Mouse (Mus musculus) kidney, embryonic 16.5 days (tissue): ENCODE measurements around the gene Map4k3. TPM values are rescaled to one million over a fixed set of nuclear protein-coding genes. Genes with fewer than 3 reads are reported as not detected.
A peak's percentile ranks its signal among the peaks of the same experiment; 100 is the strongest.
"Not testable (repeated sequence)": the region's sequence is repeated elsewhere in the genome, so short reads cannot be mapped to it uniquely, and the experiment has no call there.

ENCODE experiments used
- ATAC-seq: fragments of 200-750 bp; cut with Nextera tagmentation; 2 replicates; pipeline ENCODE4 v1.8.0; 2017; ENCODE audit warnings: moderate TSS enrichment; ENCODE audit not compliant: low FRiP score, low TSS enrichment
- H3K27ac ChIP-seq: fragments of 300-500 bp; sonication (generic); 2 replicates; pipeline ENCODE4 v1.5.1; 2014; ENCODE audit warnings: low read length
- H3K27me3 ChIP-seq: fragments of 300-500 bp; sonication (generic); 2 replicates; pipeline ENCODE4 v1.6.1; 2014; ENCODE audit warnings: low read length, control low read depth, mixed read lengths; ENCODE audit not compliant: insufficient read depth
- H3K36me3 ChIP-seq: fragments of 300-500 bp; sonication (generic); 2 replicates; pipeline ENCODE4 v1.6.1; 2014; ENCODE audit warnings: low read length, control low read depth, mixed read lengths; ENCODE audit not compliant: insufficient read depth
- H3K4me1 ChIP-seq: fragments of 300-500 bp; sonication (generic); 2 replicates; pipeline ENCODE4 v1.6.1; 2014; ENCODE audit warnings: low read length, control low read depth, mixed read lengths; ENCODE audit not compliant: insufficient read depth
- H3K4me2 ChIP-seq: fragments of 300-500 bp; sonication (generic); replicated peaks from 2 replicates; pipeline ENCODE4 v1.6.1; 2014; ENCODE audit warnings: low read depth, low read length
- H3K4me3 ChIP-seq: fragments of 300-500 bp; sonication (generic); 2 replicates; pipeline ENCODE4 v1.5.1; 2014; ENCODE audit warnings: mild to moderate bottlenecking, low read length
- H3K9ac ChIP-seq: fragments of 300-500 bp; sonication (generic); replicated peaks from 2 replicates; pipeline ENCODE4 v1.6.1; 2014; ENCODE audit warnings: low read length
- H3K9me3 ChIP-seq: fragments of 300-500 bp; sonication (generic); 2 replicates; pipeline ENCODE4 v1.6.1; 2016; ENCODE audit warnings: low read length, control low read depth
- WGBS: fragments of 180-500 bp; shearing (Covaris S2); extraction: QIAGEN DNeasy Blood & Tissue Kit; methylation state at CpG from one replicate; pipeline ENCODE4 v1.1.7; 2014; 5-methylcytosine and 5-hydroxymethylcytosine counted together
- polyA plus RNA-seq: library from polyadenylated mRNA; unstranded; fragments of >200 nt; fragmentation: Nextera tagmentation; extraction: Ambion mirVana; gene quantifications from 2 replicates; pipeline ENCODE4 v1.2.1, GENCODE M21; 2015

The Map4k3 gene
- polyA plus RNA-seq, 1 experiment from 2014 or later = 22.8 TPM

GRCm38 (mm10) chr17:80577214-80577613, 151.1 kb downstream of the Map4k3 start:
- ATAC-seq = peak; percentile 88
- no peaks in the 10 kb centered on the region for H3K27me3 ChIP-seq
- H3K9ac ChIP-seq = peak overlapping the region; percentile 61
- no peaks in the 10 kb centered on the region for H3K4me1 ChIP-seq
- H3K9me3 ChIP-seq = no peaks in the 10 kb centered on the region
- H3K27ac ChIP-seq = no peak overlapping the region
- peak overlapping the region; percentile 44 for H3K4me3 ChIP-seq
- peak overlapping the region; percentile 85 for H3K4me2 ChIP-seq
- peaks cover 4% of the 10 kb centered on the region; the same call in 1 of the 2 replicates for H3K36me3 ChIP-seq
- WGBS = under 1% methylated on average over 30 of the region's 30 CpGs

DNA sequence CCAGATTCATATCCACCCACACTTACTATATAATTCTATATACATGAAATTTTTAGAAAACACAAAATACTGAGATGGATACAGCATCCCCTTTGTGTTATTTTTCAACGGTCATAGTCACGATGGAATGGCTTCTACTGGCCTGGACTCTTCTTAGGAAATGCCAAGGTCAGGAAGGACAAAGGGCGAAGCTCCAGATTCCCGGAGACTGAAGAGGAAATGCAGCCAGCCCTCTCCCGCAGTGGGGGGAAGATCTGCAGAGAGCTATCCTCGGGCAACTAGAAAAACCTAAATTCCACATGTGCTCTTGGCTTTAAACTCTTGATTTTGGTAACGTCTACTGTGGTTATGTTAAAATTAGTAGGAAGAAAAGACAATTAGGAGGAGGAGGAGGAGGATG, 153.3 kb downstream of the Map4k3 start:
- Histone ChIP-seq H3K27me3 (no peaks in the 10 kb centered on the region), H3K27ac (no peak overlapping the region), H3K9ac (no peak overlapping the region), H3K4me1 (no peaks in the 10 kb centered on the region), H3K36me3 (no peaks in the 10 kb centered on the region), H3K9me3 (no peaks in the 10 kb centered on the region), H3K4me2 (no peak overlapping the region), H3K4me3 (no peak overlapping the region)
- no peak for ATAC-seq
- WGBS = 65% methylated on average over 7 of the region's 7 CpGs

DNA sequence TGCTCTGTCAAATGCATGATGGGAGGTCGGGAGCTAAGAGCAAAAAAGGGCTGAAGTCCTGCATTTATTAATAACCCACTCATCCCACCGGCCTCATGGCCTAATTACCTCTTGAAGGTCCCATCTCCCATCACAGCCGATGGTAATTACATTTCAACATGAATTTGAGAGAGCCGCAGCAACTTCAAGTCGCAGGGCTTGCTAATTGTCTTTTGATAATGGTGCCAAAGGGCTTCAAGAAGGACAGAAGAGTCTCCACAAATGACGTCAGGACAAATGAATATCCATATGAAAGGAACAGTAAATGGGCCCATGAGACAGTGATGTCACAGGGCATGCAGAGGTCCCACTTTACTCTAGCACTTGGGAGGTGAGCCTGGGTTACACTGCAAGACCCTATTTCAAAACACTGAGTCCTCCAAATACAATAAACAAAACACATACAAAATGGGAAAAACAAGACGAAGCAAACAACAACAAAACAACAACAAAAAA, 153.8 kb downstream of the Map4k3 start:
- Histone ChIP-seq H3K27ac (no peak overlapping the region), H3K4me2 (no peak overlapping the region), H3K4me3 (no peak overlapping the region), H3K9ac (no peak overlapping the region), H3K4me1 (no peaks in the 10 kb centered on the region), H3K27me3 (no peaks in the 10 kb centered on the region), H3K9me3 (no peaks in the 10 kb centered on the region), H3K36me3 (no peaks in the 10 kb centered on the region)
- ATAC-seq = no peak
- 81% methylated on average over 7 of the region's 7 CpGs for WGBS

GRCm38 (mm10) chr17:80572187-80572935, 155.9 kb downstream of the Map4k3 start:
- 0 out of 2 replicates have a peak, but pooled peaks cover 3% of the 10 kb centered on the region for H3K9me3 ChIP-seq
- H3K9ac ChIP-seq = no peak overlapping the region
- H3K4me2 ChIP-seq = no peak overlapping the region
- no peaks in the 10 kb centered on the region for H3K27me3 ChIP-seq
- WGBS = 97% methylated on average over 13 of the region's 13 CpGs
- no peak overlapping the region for H3K4me3 ChIP-seq
- no peak overlapping the region for H3K27ac ChIP-seq
- H3K36me3 ChIP-seq = no peaks in the 10 kb centered on the region
- no peaks in the 10 kb centered on the region for H3K4me1 ChIP-seq
- no peak for ATAC-seq

GRCm38 (mm10) chr17:80571460-80571859, 156.8 kb downstream of the Map4k3 start:
- Histone ChIP-seq H3K4me2 (no peak overlapping the region), H3K27me3 (no peaks in the 10 kb centered on the region), H3K4me1 (no peaks in the 10 kb centered on the region), H3K36me3 (no peaks in the 10 kb centered on the region), H3K9ac (no peak overlapping the region), H3K4me3 (no peak overlapping the region), H3K9me3 (0 out of 2 replicates have a peak, but pooled peaks cover 4% of the 10 kb centered on the region), H3K27ac (no peak overlapping the region)
- 89% methylated on average over 4 of the region's 4 CpGs for WGBS
- ATAC-seq = no peak

- not testable (repeated sequence) for H3K4me2 ChIP-seq, H3K4me3 ChIP-seq, H3K27me3 ChIP-seq, H3K27ac ChIP-seq, H3K4me1 ChIP-seq, H3K9me3 ChIP-seq, H3K36me3 ChIP-seq, H3K9ac ChIP-seq, ATAC-seq
- 98% methylated on average over 1 of the region's 2 CpGs for WGBS
Observed at GRCm38 (mm10) chr17:80569718-80570117, 158.6 kb downstream of the Map4k3 start.

GRCm38 (mm10) chr17:80568842-80569601, 159.3 kb downstream of the Map4k3 start:
- no peak overlapping the region for H3K4me2 ChIP-seq
- H3K9me3 ChIP-seq = 0 out of 2 replicates have a peak, but pooled peaks cover 4% of the 10 kb centered on the region
- no peak overlapping the region for H3K27ac ChIP-seq
- no peak overlapping the region for H3K9ac ChIP-seq
- H3K27me3 ChIP-seq = no peaks in the 10 kb centered on the region
- H3K4me1 ChIP-seq = no peaks in the 10 kb centered on the region
- no peaks in the 10 kb centered on the region for H3K36me3 ChIP-seq
- ATAC-seq = no peak
- 93% methylated on average over 6 of the region's 6 CpGs for WGBS
- H3K4me3 ChIP-seq = no peak overlapping the region

DNA sequence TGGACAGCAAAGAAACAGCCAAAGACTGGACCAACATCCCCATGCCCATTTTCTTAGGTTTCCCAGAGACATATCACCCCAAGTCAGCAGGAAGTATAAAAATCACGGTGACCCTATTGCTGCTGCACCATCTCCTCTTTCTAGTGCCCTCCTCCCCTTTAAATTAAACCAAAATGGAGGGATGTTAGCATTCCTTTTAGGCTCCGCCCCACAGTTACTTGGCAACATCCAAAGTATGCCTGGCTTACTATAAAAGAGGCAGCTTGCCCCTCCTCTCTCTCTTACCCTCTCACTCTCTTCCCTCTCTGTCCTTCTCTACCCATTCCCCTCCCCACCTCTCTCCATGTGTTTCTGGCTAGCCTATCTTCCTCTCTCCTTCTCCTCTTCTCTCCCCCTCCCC, 159.8 kb downstream of the Map4k3 start:
- ATAC-seq = no peak
- Histone ChIP-seq H3K27ac (no peak overlapping the region), H3K4me1 (no peaks in the 10 kb centered on the region), H3K4me2 (no peak overlapping the region), H3K9me3 (0 out of 2 replicates have a peak, but pooled peaks cover 4% of the 10 kb centered on the region), H3K4me3 (no peak overlapping the region), H3K27me3 (no peaks in the 10 kb centered on the region), H3K36me3 (no peaks in the 10 kb centered on the region), H3K9ac (no peak overlapping the region)
- WGBS = 85% methylated on average over 2 of the region's 2 CpGs

- Histone ChIP-seq H3K9me3 (0 out of 2 replicates have a peak, but pooled peaks cover 4% of the 10 kb centered on the region), H3K27me3 (no peaks in the 10 kb centered on the region), H3K27ac (no peak overlapping the region), H3K9ac (no peak overlapping the region), H3K4me1 (0 out of 2 replicates have a peak, but pooled peaks cover 3% of the 10 kb centered on the region), H3K36me3 (no peaks in the 10 kb centered on the region), H3K4me3 (no peak overlapping the region), H3K4me2 (no peak overlapping the region)
- no peak for ATAC-seq
- WGBS = 73% methylated on average over 3 of the region's 3 CpGs
Observed at GRCm38 (mm10) chr17:80564611-80564924, 163.7 kb downstream of the Map4k3 start.
